Mouse (Mus musculus): ENCODE results near the gene Sept11.

The Sept11 gene

GRCm38 (mm10) chr5:93095301-93095700, 2.1 kb downstream of the Sept11 start:
- DNase-seq (ENCODE audit: low spot score in 2 of 2): no peak

GRCm38 (mm10) chr5:93097204-93097906, 4.1 kb downstream of the Sept11 start:
- no peak for DNase-seq (ENCODE audit: low spot score in 2 of 2)

- no peak for DNase-seq (ENCODE audit: low spot score in 2 of 2)
Measured at GRCm38 (mm10) chr5:93098219-93098618, 5.0 kb downstream of the Sept11 start.

- DNase-seq (ENCODE audit: low spot score in 2 of 2): no peak
Measured at GRCm38 (mm10) chr5:93098811-93099210, 5.6 kb downstream of the Sept11 start.

GRCm38 (mm10) chr5:93100906-93101305, 7.7 kb downstream of the Sept11 start:
- DNase-seq (ENCODE audit: low spot score in 2 of 2): no peak

- DNase-seq (ENCODE audit: low spot score in 2 of 2): no peak
Measured at GRCm38 (mm10) chr5:93101371-93101791, 8.1 kb downstream of the Sept11 start.

GRCm38 (mm10) chr5:93103603-93104002, 10.4 kb downstream of the Sept11 start:
- DNase-seq (ENCODE audit: low spot score in 2 of 2): no peak

- no peak for DNase-seq (ENCODE audit: low spot score in 2 of 2)
Measured at GRCm38 (mm10) chr5:93104987-93105823, 12.0 kb downstream of the Sept11 start.

- no peak for DNase-seq (ENCODE audit: low spot score in 2 of 2)
Measured at GRCm38 (mm10) chr5:93106048-93106447, 12.8 kb downstream of the Sept11 start.

GRCm38 (mm10) chr5:93108703-93109102, 15.5 kb downstream of the Sept11 start:
- DNase-seq (ENCODE audit: low spot score in 2 of 2): no peak

- DNase-seq (ENCODE audit: low spot score in 2 of 2): no peak
Measured at GRCm38 (mm10) chr5:93109555-93109954, 16.3 kb downstream of the Sept11 start.

GRCm38 (mm10) chr5:93112290-93112689, 19.1 kb downstream of the Sept11 start:
- no peak for DNase-seq (ENCODE audit: low spot score in 2 of 2)

GRCm38 (mm10) chr5:93113517-93113916, 20.3 kb downstream of the Sept11 start:
- no peak for DNase-seq (ENCODE audit: low spot score in 2 of 2)

GRCm38 (mm10) chr5:93114515-93114914, 21.3 kb downstream of the Sept11 start:
- DNase-seq (ENCODE audit: low spot score in 2 of 2): no peak

GRCm38 (mm10) chr5:93115059-93115458, 21.8 kb downstream of the Sept11 start:
- DNase-seq (ENCODE audit: low spot score in 2 of 2): no peak

GRCm38 (mm10) chr5:93115854-93116253, 22.6 kb downstream of the Sept11 start:
- DNase-seq (ENCODE audit: low spot score in 2 of 2): no peak

- no peak for DNase-seq (ENCODE audit: low spot score in 2 of 2)
Measured at GRCm38 (mm10) chr5:93117648-93118047, 24.4 kb downstream of the Sept11 start.

GRCm38 (mm10) chr5:93121660-93122059, 28.4 kb downstream of the Sept11 start:
- DNase-seq (ENCODE audit: low spot score in 2 of 2): no peak

GRCm38 (mm10) chr5:93124031-93124826, 31.0 kb downstream of the Sept11 start:
- DNase-seq (ENCODE audit: low spot score in 2 of 2): no peak

GRCm38 (mm10) chr5:93125325-93125724, 32.1 kb downstream of the Sept11 start:
- DNase-seq (ENCODE audit: low spot score in 2 of 2): no peak

GRCm38 (mm10) chr5:93126222-93126929, 33.1 kb downstream of the Sept11 start:
- DNase-seq (ENCODE audit: low spot score in 2 of 2): no peak
